Mouse (Mus musculus): ENCODE data around the gene Epop.
A peak's percentile ranks its signal among the peaks of the same experiment; 100 is the strongest.

- TF ChIP-seq CTCF (IDR thresholded peaks at IDR 0.05; ENCODE audit: low read depth) (peak; percentile 97), EP300 (optimal IDR thresholded peaks at IDR 0.05) (no peak)
These were observed 2.4 kb upstream of the Epop start for GRCm38 (mm10) chr11:97631938-97632337.
